Mouse (Mus musculus) thymus, adult 2 months (tissue): Measurements from ENCODE around the gene Tubb3. TPM values are rescaled to one million over a fixed set of nuclear protein-coding genes. Genes with fewer than 3 reads are reported as not detected.
A peak's percentile ranks its signal among the peaks of the same experiment; 100 is the strongest.

Source experiments
- DNase-seq: peaks from one replicate; pipeline ENCODE4 v3.0.0; 2021
- H3K27ac ChIP-seq: fragments of 200-500 bp; 2 replicates; pipeline ENCODE4 v1.5.1; 2012; ENCODE audit warnings: low read length, control low read depth; ENCODE audit not compliant: control insufficient read depth, insufficient read depth
- H3K27me3 ChIP-seq: fragments of 200-500 bp; 2 replicates; pipeline ENCODE4 v1.6.1; 2012; ENCODE audit warnings: mild to moderate bottlenecking, low read length, moderate library complexity, mixed read lengths; ENCODE audit not compliant: control insufficient read depth, insufficient read depth
- H3K36me3 ChIP-seq: fragments of 200-500 bp; 2 replicates; pipeline ENCODE4 v1.6.1; 2012; ENCODE audit warnings: mild to moderate bottlenecking, low read length, moderate library complexity; ENCODE audit not compliant: control insufficient read depth, insufficient read depth
- H3K4me1 ChIP-seq: fragments of 200-500 bp; replicated peaks from 2 replicates; pipeline ENCODE4 v1.6.1; 2012; ENCODE audit warnings: low read length; ENCODE audit not compliant: control insufficient read depth, insufficient read depth
- H3K4me3 ChIP-seq: fragments of 200-500 bp; 2 replicates; pipeline ENCODE4 v1.5.1; 2012; ENCODE audit warnings: mild to moderate bottlenecking, low read length, control low read depth, moderate library complexity; ENCODE audit not compliant: control insufficient read depth, insufficient read depth
- CTCF ChIP-seq: fragments of 200-500 bp; IDR thresholded peaks from 2 replicates; pipeline ENCODE4 v1.5.1; 2012; ENCODE audit warnings: mild to moderate bottlenecking, control low read depth, low read length, moderate library complexity, borderline replicate concordance; ENCODE audit not compliant: control insufficient read depth, poor library complexity, insufficient read depth; ENCODE audit errors: extremely low read depth
- POLR2A ChIP-seq: fragments of 200-500 bp; IDR thresholded peaks from 2 replicates; pipeline ENCODE4 v1.6.1; 2012; ENCODE audit warnings: mild to moderate bottlenecking, low read length, control low read depth, moderate library complexity; ENCODE audit not compliant: control insufficient read depth, poor library complexity, insufficient read depth; ENCODE audit errors: extremely low read depth
- WGBS: fragments of 180-500 bp; shearing (Covaris S2); methylation state at CpG from one replicate; pipeline ENCODE4 v1.1.7; 2018; 5-methylcytosine and 5-hydroxymethylcytosine counted together
- polyA plus RNA-seq: library from polyadenylated mRNA; depleted of rRNA; stranded (reverse); fragments of >200 nt; gene quantifications from 2 replicates; pipeline ENCODE4 v1.2.3, GENCODE M21; 2012

Tubb3 gene
- polyA plus RNA-seq, 1 experiment, result 19.4 TPM

GRCm38 (mm10) chr8:123384883-123385540 lies 26.2 kb upstream of the Tubb3 start:
- Histone ChIP-seq H3K36me3 (peaks cover 64% of the 10 kb centered on the region), H3K4me3 (no peak overlapping the region), H3K27me3 (no peaks in the 10 kb centered on the region), H3K4me1 (no peaks in the 10 kb centered on the region; the same call in 1 of the 2 replicates), H3K27ac (peak overlapping the region; percentile 5; the same call in 1 of the 2 replicates)
- peak; percentile 60 for DNase-seq
- 64% methylated on average over 9 of the region's 9 CpGs for WGBS
- TF ChIP-seq CTCF (no peak), POLR2A (no peak)

- no peak overlapping the region for H3K27ac ChIP-seq
- WGBS, result 90% methylated on average over 3 of the region's 3 CpGs
- no peak overlapping the region for H3K4me3 ChIP-seq
- no peaks in the 10 kb centered on the region; the same call in 1 of the 2 replicates for H3K4me1 ChIP-seq
- no peak for DNase-seq
- no peak for TF ChIP-seq POLR2A
- no peaks in the 10 kb centered on the region for H3K27me3 ChIP-seq
- peaks cover 75% of the 10 kb centered on the region for H3K36me3 ChIP-seq
Measured at GRCm38 (mm10) chr8:123387041-123387440, 24.2 kb upstream of the Tubb3 start.

GRCm38 (mm10) chr8:123387801-123388200 lies 23.4 kb upstream of the Tubb3 start:
- Histone ChIP-seq H3K36me3 (peaks cover 73% of the 10 kb centered on the region), H3K27me3 (no peaks in the 10 kb centered on the region), H3K4me1 (no peaks in the 10 kb centered on the region; the same call in 1 of the 2 replicates), H3K4me3 (no peak overlapping the region), H3K27ac (no peak overlapping the region)
- TF ChIP-seq POLR2A, result no peak
- TF ChIP-seq CTCF, result no peak
- no peak for DNase-seq
- WGBS, result 98% methylated on average over 8 of the region's 8 CpGs

GRCm38 (mm10) chr8:123389026-123389425 lies 22.2 kb upstream of the Tubb3 start:
- 84% methylated on average over 7 of the region's 7 CpGs for WGBS
- H3K4me1 ChIP-seq, result peaks cover under 1% of the 10 kb centered on the region
- no peaks in the 10 kb centered on the region for H3K27me3 ChIP-seq
- H3K4me3 ChIP-seq, result no peak overlapping the region
- no peak for TF ChIP-seq CTCF
- TF ChIP-seq POLR2A, result no peak
- no peak overlapping the region for H3K27ac ChIP-seq
- peaks cover 73% of the 10 kb centered on the region for H3K36me3 ChIP-seq
- DNase-seq, result no peak

GRCm38 (mm10) chr8:123398308-123398707 lies 12.9 kb upstream of the Tubb3 start:
- WGBS, result 43% methylated on average over 13 of the region's 13 CpGs
- no peak for DNase-seq
- no peak overlapping the region for H3K27ac ChIP-seq
- H3K27me3 ChIP-seq, result no peaks in the 10 kb centered on the region
- TF ChIP-seq CTCF, result no peak
- TF ChIP-seq POLR2A, result no peak
- H3K4me1 ChIP-seq, result peaks cover 75% of the 10 kb centered on the region
- H3K36me3 ChIP-seq, result peaks cover 38% of the 10 kb centered on the region
- no peak overlapping the region for H3K4me3 ChIP-seq

- no peak for DNase-seq
- Histone ChIP-seq H3K4me3 (no peak overlapping the region), H3K27ac (peak overlapping the region; percentile 70), H3K27me3 (no peaks in the 10 kb centered on the region), H3K4me1 (peaks cover 97% of the 10 kb centered on the region), H3K36me3 (peaks cover 10% of the 10 kb centered on the region; the same call in 1 of the 2 replicates)
- TF ChIP-seq CTCF, result no peak
- TF ChIP-seq POLR2A, result no peak
- 43% methylated on average over 9 of the region's 9 CpGs for WGBS
Measured at GRCm38 (mm10) chr8:123401936-123402335, 9.3 kb upstream of the Tubb3 start.

- Histone ChIP-seq H3K4me3 (no peak overlapping the region), H3K27ac (peak overlapping the region; percentile 70), H3K4me1 (peaks cover 97% of the 10 kb centered on the region), H3K36me3 (peaks cover 6% of the 10 kb centered on the region; the same call in 1 of the 2 replicates), H3K27me3 (no peaks in the 10 kb centered on the region)
- 92% methylated on average over 9 of the region's 9 CpGs for WGBS
- DNase-seq, result no peak
- TF ChIP-seq CTCF (no peak), POLR2A (no peak)
Measured at GRCm38 (mm10) chr8:123402730-123403326, 8.4 kb upstream of the Tubb3 start.
